Mouse (Mus musculus) forebrain, embryonic 16.5 days (tissue): ENCODE measurements around the gene Enpp1. TPM values are rescaled to one million over a fixed set of nuclear protein-coding genes. Genes with fewer than 3 reads are reported as not detected.

ENCODE experiments used
- ATAC-seq: fragments of 200-750 bp; cut with Nextera tagmentation; 2 replicates; pipeline ENCODE4 v1.8.0; 2017; ENCODE audit warnings: mild to moderate bottlenecking, moderate library complexity
- H3K27ac ChIP-seq: fragments of 300-500 bp; sonication (generic); 2 replicates; pipeline ENCODE4 v1.5.1; 2014; ENCODE audit warnings: low read length, control low read depth
- H3K27me3 ChIP-seq: fragments of 300-500 bp; sonication (generic); replicated peaks from 2 replicates; pipeline ENCODE4 v1.6.1; 2014; ENCODE audit warnings: low read length; ENCODE audit not compliant: control insufficient read depth, insufficient read depth
- H3K36me3 ChIP-seq: fragments of 300-500 bp; sonication (generic); 2 replicates; pipeline ENCODE4 v1.6.1; 2014; ENCODE audit not compliant: control insufficient read depth, insufficient read depth
- H3K4me1 ChIP-seq: fragments of 300-500 bp; sonication (generic); replicated peaks from 2 replicates; pipeline ENCODE4 v1.6.1; 2014; ENCODE audit warnings: low read length; ENCODE audit not compliant: control insufficient read depth, insufficient read depth
- H3K4me2 ChIP-seq: fragments of 300-500 bp; sonication (generic); 2 replicates; pipeline ENCODE4 v1.6.1; 2014; ENCODE audit warnings: mild to moderate bottlenecking, low read length, control low read depth
- H3K4me3 ChIP-seq: fragments of 300-500 bp; sonication (generic); replicated peaks from 2 replicates; pipeline ENCODE4 v1.5.1; 2014; ENCODE audit warnings: mild to moderate bottlenecking, low read length, control low read depth
- H3K9ac ChIP-seq: fragments of 300-500 bp; sonication (generic); replicated peaks from 2 replicates; pipeline ENCODE4 v1.6.1; 2014; ENCODE audit warnings: low read depth, low read length, control low read depth
- H3K9me3 ChIP-seq: fragments of 300-500 bp; sonication (generic); 2 replicates; pipeline ENCODE4 v1.6.1; 2016; ENCODE audit warnings: low read length; ENCODE audit not compliant: control insufficient read depth
- WGBS: fragments of 180-500 bp; shearing (Covaris S2); extraction: QIAGEN DNeasy Blood & Tissue Kit; methylation state at CpG from one replicate; pipeline ENCODE4 v1.1.7; 2014; 5-methylcytosine and 5-hydroxymethylcytosine counted together
- polyA plus RNA-seq: library from polyadenylated mRNA; unstranded; fragments of >200 nt; fragmentation: Nextera tagmentation; extraction: Ambion mirVana; gene quantifications from 2 replicates; pipeline ENCODE4 v1.2.1, GENCODE M21; 2015

The Enpp1 gene
- polyA plus RNA-seq, 1 experiment from 2014 or later, result 0.99 TPM

DNA sequence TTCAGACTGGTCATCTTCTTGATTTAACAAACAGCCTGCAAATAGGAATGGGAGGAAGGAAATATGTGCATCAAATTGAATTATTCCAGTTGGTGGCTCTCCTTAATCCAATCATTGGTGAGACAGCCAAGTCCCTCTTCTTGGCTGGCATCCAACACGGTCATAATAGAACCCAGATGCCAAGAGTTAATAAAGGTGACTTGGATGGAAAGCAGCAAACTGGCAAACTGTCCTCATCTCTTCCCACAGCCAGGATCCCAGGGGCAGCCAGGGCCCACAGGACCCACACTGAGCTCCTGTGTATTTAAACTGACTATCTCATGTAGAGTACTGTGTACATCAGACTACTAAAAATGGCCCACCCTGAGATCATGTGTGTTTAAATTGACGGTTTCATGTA lies 26.5 kb upstream of the Enpp1 start:
- ATAC-seq, result no peak
- Histone ChIP-seq H3K4me3 (no peak overlapping the region), H3K27ac (no peak overlapping the region), H3K4me1 (peaks cover 2% of the 10 kb centered on the region), H3K4me2 (no peak overlapping the region), H3K27me3 (no peaks in the 10 kb centered on the region), H3K9me3 (no peaks in the 10 kb centered on the region), H3K9ac (no peak overlapping the region), H3K36me3 (no peaks in the 10 kb centered on the region)
- WGBS, result 71% methylated on average over 2 of the region's 2 CpGs

DNA sequence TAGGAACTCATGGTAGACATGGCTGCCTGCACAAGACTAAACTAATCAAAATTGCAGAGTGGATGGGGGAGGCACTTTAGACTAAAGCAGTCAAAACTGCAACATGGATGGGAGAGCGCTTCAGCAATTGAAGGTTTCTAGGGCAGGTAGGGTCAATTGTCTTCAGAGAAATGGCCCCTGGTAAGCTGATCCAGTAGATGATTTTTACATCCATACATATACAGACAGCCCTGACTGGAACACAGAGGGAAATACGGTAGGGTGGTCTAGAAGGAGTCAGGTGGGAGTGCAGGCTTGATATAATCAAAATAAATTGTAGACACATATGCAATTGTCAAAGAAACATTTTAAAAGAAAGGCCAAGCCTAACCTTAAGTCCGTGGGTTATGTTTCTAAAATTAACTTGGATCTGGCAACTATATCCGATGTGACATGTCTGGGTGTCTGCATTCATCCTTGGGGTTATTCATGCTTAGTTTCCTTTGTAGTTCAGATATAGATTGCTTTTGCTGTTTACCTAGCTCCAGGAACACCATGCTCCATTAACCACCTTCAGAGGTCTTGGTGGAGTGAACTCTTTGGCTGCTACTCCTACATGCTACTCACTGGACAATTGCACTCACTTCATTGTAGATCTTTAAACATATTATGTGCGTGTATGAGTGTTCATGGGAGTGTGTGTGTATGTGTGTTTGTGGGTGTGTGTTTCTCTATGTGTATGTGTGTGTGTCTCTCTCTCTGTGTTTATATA lies 23.2 kb upstream of the Enpp1 start:
- no peak overlapping the region for H3K9ac ChIP-seq
- WGBS, result 90% methylated on average over 5 of the region's 5 CpGs
- ATAC-seq, result no peak
- H3K36me3 ChIP-seq, result no peaks in the 10 kb centered on the region
- no peak overlapping the region for H3K27ac ChIP-seq
- H3K27me3 ChIP-seq, result no peaks in the 10 kb centered on the region
- no peak overlapping the region for H3K4me3 ChIP-seq
- H3K4me1 ChIP-seq, result peaks cover 4% of the 10 kb centered on the region
- no peak overlapping the region for H3K4me2 ChIP-seq
- no peaks in the 10 kb centered on the region for H3K9me3 ChIP-seq

- Histone ChIP-seq H3K4me2 (no peak overlapping the region), H3K27me3 (no peaks in the 10 kb centered on the region), H3K36me3 (no peaks in the 10 kb centered on the region), H3K4me3 (no peak overlapping the region), H3K4me1 (0 out of 2 replicates have a peak, but pooled peaks cover 2% of the 10 kb centered on the region), H3K9ac (no peak overlapping the region), H3K27ac (no peak overlapping the region), H3K9me3 (no peaks in the 10 kb centered on the region)
- 92% methylated on average over 4 of the region's 4 CpGs for WGBS
- ATAC-seq, result no peak
These were observed 15.5 kb upstream of the Enpp1 start for GRCm38 (mm10) chr10:24727478-24727877.

DNA sequence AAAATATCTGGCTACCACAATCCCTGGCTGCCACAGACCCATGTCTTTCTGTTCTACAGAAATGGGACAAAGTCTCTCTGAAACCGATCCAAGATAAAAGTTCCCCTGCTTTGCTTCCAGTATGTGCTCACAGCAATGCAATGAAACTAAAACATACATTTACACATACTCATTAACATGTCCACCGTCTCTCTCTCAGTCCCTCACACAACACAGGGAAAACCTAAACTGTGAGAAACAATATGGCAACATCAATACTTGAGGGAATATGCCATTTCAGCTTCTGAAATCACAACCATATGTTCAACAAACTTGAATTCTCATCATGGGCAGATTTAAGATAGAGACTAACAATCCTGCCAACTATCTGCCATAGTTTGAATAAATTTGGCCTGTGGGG lies 13.2 kb upstream of the Enpp1 start:
- Histone ChIP-seq H3K36me3 (no peaks in the 10 kb centered on the region), H3K4me2 (no peak overlapping the region), H3K4me1 (no peaks in the 10 kb centered on the region), H3K9me3 (no peaks in the 10 kb centered on the region), H3K4me3 (no peak overlapping the region), H3K27ac (no peak overlapping the region), H3K9ac (no peak overlapping the region), H3K27me3 (no peaks in the 10 kb centered on the region)
- ATAC-seq, result peak; percentile 75
- WGBS, result 71% methylated on average over 2 of the region's 2 CpGs

GRCm38 (mm10) chr10:24721841-24722240 lies 9.9 kb upstream of the Enpp1 start:
- no peak for ATAC-seq
- Histone ChIP-seq H3K9me3 (no peaks in the 10 kb centered on the region), H3K4me1 (no peaks in the 10 kb centered on the region), H3K4me2 (no peak overlapping the region), H3K27me3 (no peaks in the 10 kb centered on the region), H3K27ac (no peak overlapping the region), H3K36me3 (no peaks in the 10 kb centered on the region), H3K4me3 (no peak overlapping the region), H3K9ac (no peak overlapping the region)
- 91% methylated on average over 3 of the region's 3 CpGs for WGBS

- 92% methylated on average over 4 of the region's 4 CpGs for WGBS
- Histone ChIP-seq H3K4me2 (no peak overlapping the region), H3K4me1 (no peaks in the 10 kb centered on the region), H3K4me3 (no peak overlapping the region), H3K9ac (no peak overlapping the region), H3K36me3 (no peaks in the 10 kb centered on the region), H3K27me3 (no peaks in the 10 kb centered on the region), H3K27ac (no peak overlapping the region), H3K9me3 (no peaks in the 10 kb centered on the region)
- ATAC-seq, result no peak
These were observed 7.4 kb upstream of the Enpp1 start for GRCm38 (mm10) chr10:24719383-24719782.

- Histone ChIP-seq H3K9me3 (no peaks in the 10 kb centered on the region), H3K9ac (no peak overlapping the region), H3K4me3 (no peak overlapping the region), H3K36me3 (no peaks in the 10 kb centered on the region), H3K4me2 (no peak overlapping the region), H3K4me1 (no peaks in the 10 kb centered on the region), H3K27me3 (no peaks in the 10 kb centered on the region), H3K27ac (no peak overlapping the region)
- 61% methylated on average over 11 of the region's 11 CpGs for WGBS
- ATAC-seq, result no peak
These were observed 6.8 kb upstream of the Enpp1 start for GRCm38 (mm10) chr10:24718720-24719119.

DNA sequence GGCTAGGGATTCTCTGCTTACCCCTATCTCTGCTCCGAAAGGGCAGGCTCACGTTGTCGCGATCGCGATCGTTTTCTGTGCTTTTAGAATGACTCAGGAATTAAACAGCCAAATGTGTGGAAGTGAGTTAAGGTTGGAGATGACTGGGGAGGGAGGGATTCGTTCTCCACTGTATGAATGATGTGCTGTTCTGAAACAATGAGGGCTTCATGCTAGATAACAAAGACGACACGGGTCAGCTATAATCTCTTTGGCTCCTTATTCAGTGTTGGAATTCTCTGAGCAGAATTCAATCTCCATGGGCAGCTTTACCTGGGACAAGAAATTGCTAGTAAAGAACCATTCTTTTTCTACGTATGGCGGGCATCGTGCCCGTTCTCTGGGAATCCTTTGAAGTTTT lies 6.1 kb upstream of the Enpp1 start:
- no peak for ATAC-seq
- Histone ChIP-seq H3K27me3 (no peaks in the 10 kb centered on the region), H3K4me2 (0 out of 2 replicates have a peak overlapping the region, but pooled peaks have one; percentile 22), H3K9me3 (no peaks in the 10 kb centered on the region), H3K9ac (no peak overlapping the region), H3K27ac (no peak overlapping the region), H3K4me1 (no peaks in the 10 kb centered on the region), H3K4me3 (no peak overlapping the region), H3K36me3 (no peaks in the 10 kb centered on the region)
- WGBS, result 39% methylated on average over 14 of the region's 14 CpGs

GRCm38 (mm10) chr10:24716232-24716631 lies 4.3 kb upstream of the Enpp1 start:
- Histone ChIP-seq H3K4me3 (no peak overlapping the region), H3K27me3 (no peaks in the 10 kb centered on the region), H3K4me1 (peaks cover 3% of the 10 kb centered on the region), H3K4me2 (no peak overlapping the region), H3K36me3 (no peaks in the 10 kb centered on the region), H3K9ac (no peak overlapping the region), H3K27ac (no peak overlapping the region), H3K9me3 (no peaks in the 10 kb centered on the region)
- 72% methylated on average over 5 of the region's 5 CpGs for WGBS
- no peak for ATAC-seq

DNA sequence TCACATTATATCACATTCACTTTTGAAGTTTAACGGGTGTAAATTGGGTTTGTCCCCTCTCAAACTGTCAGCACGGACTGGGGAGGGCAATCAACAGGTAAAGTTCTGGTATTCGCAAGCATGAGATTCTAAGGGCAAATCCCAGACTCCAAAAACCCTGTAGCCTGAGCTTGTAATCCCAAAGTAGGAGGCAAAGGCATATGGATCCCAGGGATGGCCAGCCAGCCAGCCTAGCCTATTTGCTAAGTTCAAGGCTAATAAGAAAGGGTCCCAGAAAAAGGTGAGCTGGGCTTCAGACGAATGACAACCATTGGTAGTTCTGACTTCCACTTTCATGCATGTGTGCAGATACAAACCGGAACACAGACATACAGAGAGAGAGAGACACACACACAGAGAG lies 942 bp upstream of the Enpp1 start:
- Histone ChIP-seq H3K4me2 (no peak overlapping the region), H3K9me3 (no peaks in the 10 kb centered on the region), H3K36me3 (no peaks in the 10 kb centered on the region), H3K9ac (no peak overlapping the region), H3K27ac (no peak overlapping the region), H3K4me3 (no peak overlapping the region), H3K4me1 (peaks cover 7% of the 10 kb centered on the region), H3K27me3 (no peaks in the 10 kb centered on the region)
- 77% methylated on average over 5 of the region's 5 CpGs for WGBS
- no peak for ATAC-seq
